Mouse (Mus musculus) E14TG2a.4 (cell line): Measurements from ENCODE around the gene Scnn1b.

ENCODE experiments used
- CTCF ChIP-seq: conservative IDR thresholded peaks from 2 replicates; pipeline ENCODE4 v1.5.1; 2014; ENCODE audit warnings: low read length
- NANOG ChIP-seq: IDR thresholded peaks from 2 replicates; pipeline ENCODE4 v1.6.1; 2014; ENCODE audit warnings: borderline replicate concordance, low read length, mixed read lengths

DNA sequence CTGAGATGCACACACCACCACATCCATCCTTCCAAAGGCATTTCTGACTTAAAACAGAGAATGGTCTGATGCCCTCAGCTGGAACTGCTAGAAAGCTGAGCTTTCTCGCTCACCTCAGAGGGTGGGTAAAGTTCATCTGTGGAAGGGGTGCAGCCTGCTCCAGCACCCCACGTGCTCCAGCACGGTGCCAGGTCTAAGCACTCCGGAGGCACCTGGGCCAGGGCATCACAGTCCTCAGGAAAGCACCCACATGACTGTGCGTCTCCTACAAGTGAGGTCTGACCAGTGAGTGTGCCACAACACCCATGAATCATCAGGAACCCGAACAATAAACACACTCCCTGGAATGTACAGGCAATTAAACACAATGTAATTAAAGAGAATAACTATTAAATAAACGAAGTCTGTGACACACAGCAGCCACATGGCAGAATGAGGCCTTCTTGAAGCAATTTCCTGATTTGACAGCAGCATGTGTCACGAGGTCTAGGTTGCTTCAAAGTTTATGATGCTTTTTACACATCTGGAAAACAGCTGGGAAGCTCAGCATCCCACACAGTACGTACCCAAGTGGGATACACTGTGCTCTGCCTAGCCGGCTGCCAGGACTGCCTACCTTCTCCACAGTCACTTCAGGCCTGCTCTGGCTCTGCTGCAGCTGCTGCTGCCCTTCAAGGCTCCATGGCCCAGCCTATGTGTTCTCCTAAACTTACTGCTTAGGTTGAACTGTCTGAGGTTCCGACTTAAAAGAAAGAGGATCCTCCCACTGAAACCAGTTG, 90.2 kb downstream of the Scnn1b start:
- no peak for TF ChIP-seq CTCF
- no peak for TF ChIP-seq NANOG
